Comparison of ENCODE assay signal across 8 mouse cellular contexts in genomic region chr7:121485266-121485665, GRCm38 (mm10).
DNase-seq lines count a peak whose midpoint lies in the region; ATAC-seq and TF ChIP-seq lines count a peak whose summit lies in the region.

No protein-coding gene starts in this region.

- H3K36me3 ChIP-seq in CH12.LX (replicated peaks in 1 of 2; ENCODE audit: control insufficient read depth in 1 of 2, insufficient read depth in 1 of 2, low read length in 1 of 2), result no peaks in the 10 kb centered on the region
- H3K36me3 ChIP-seq in stomach, postnatal 0 days (ENCODE audit: control insufficient read depth, insufficient read depth, low read length), result no peaks in the 10 kb centered on the region
- no peaks in the 10 kb centered on the region for H3K36me3 ChIP-seq in forebrain, embryonic 13.5 days (ENCODE audit: poor library complexity, severe bottlenecking)

- no peak for TF ChIP-seq EP300 in CH12.LX (IDR thresholded peaks at IDR 0.05; ENCODE audit: low read length)
- TF ChIP-seq EP300 in stomach, postnatal 0 days (optimal IDR thresholded peaks at IDR 0.05), result no peak

- no peak overlapping the region for H3K27ac ChIP-seq in CH12.LX (ENCODE audit: insufficient read depth, low read depth)
- no peak overlapping the region for H3K27ac ChIP-seq in stomach, postnatal 0 days (replicated peaks)
- no peak overlapping the region for H3K27ac ChIP-seq in forebrain, embryonic 13.5 days

- ATAC-seq in common myeloid progenitor, adult 5-6 weeks (replicated peaks; ENCODE audit: low read depth, poor library complexity, severe bottlenecking), result peak; percentile 83
- no peak for ATAC-seq in stomach, postnatal 0 days (ENCODE audit: low FRiP score, low TSS enrichment)
- ATAC-seq in forebrain, embryonic 13.5 days, result no peak

- peak in 1 of 2 experiments; percentile 55; a peak in 2 of 4 replicates for TF ChIP-seq CTCF in CH12.LX (conservative IDR thresholded peaks at IDR 0.05 in 1 of 2, IDR thresholded peaks at IDR 0.05 in 1 of 2; ENCODE audit: low read depth in 2 of 2, low read length in 2 of 2)
- TF ChIP-seq CTCF in stomach, postnatal 0 days (IDR thresholded peaks at IDR 0.05; ENCODE audit: low read depth), result peak; percentile 49

- in situ Hi-C loops in CH12.LX (cut with MboI; ENCODE audit: low pct_ligation_motif_present, low pct_unique_long_range_greater_than_20kb, low sequenced_read_pairs), result no loop called here

- DNase-seq in heart, postnatal 36 days, result peak; percentile 3 to 6
- DNase-seq in heart, adult 8-10 months (ENCODE audit: low spot score), result no peak
- DNase-seq in CH12.LX (ENCODE audit: extremely low read depth), result no peak
- DNase-seq in layer of hippocampus, adult 9-11 months, result peak; percentile 61
- DNase-seq in stomach, postnatal 0 days (ENCODE audit: low spot score), result no peak
- DNase-seq in urinary bladder, postnatal 25 days (ENCODE audit: low spot score), result no peak

- 73% methylated on average over 2 of the region's 2 CpGs for whole genome bisulfite sequencing in stomach, postnatal 0 days
- WGBS in forebrain, embryonic 13.5 days, result 66% methylated on average over 2 of the region's 2 CpGs

- intact Hi-C loops in heart, postnatal 36 days (cut with DNase I), result no loop called here

- peaks cover 32% of the 10 kb centered on the region for H3K27me3 ChIP-seq in CH12.LX (replicated peaks)
- H3K27me3 ChIP-seq in stomach, postnatal 0 days (ENCODE audit: control insufficient read depth, insufficient read depth, low read length), result no peaks in the 10 kb centered on the region
- no peaks in the 10 kb centered on the region for H3K27me3 ChIP-seq in forebrain, embryonic 13.5 days

- no peak overlapping the region for H3K4me3 ChIP-seq in CH12.LX (replicated peaks in 1 of 3; ENCODE audit: low read depth in 2 of 3, low read length in 2 of 3, poor library complexity in 1 of 3)
- no peak overlapping the region for H3K4me3 ChIP-seq in stomach, postnatal 0 days (ENCODE audit: low read depth, low read length)
- no peak overlapping the region for H3K4me3 ChIP-seq in forebrain, embryonic 13.5 days

- dilution Hi-C loops in CH12.LX (cut with MboI; ENCODE audit: extremely low pct_ligation_motif_present, extremely low pct_unique_long_range_greater_than_20kb, low sequenced_read_pairs), result no loop called here

- peaks cover 0 to 3% of the 10 kb centered on the region in 2 experiments; a peak in 1 of 4 replicates for H3K4me1 ChIP-seq in CH12.LX (ENCODE audit: control insufficient read depth in 1 of 2, insufficient read depth in 2 of 2)
- H3K4me1 ChIP-seq in stomach, postnatal 0 days (replicated peaks; ENCODE audit: control insufficient read depth, insufficient read depth), result no peaks in the 10 kb centered on the region
- H3K4me1 ChIP-seq in forebrain, embryonic 13.5 days, result no peaks in the 10 kb centered on the region

- H3K9me3 ChIP-seq in CH12.LX (replicated peaks; ENCODE audit: low read length), result no peaks in the 10 kb centered on the region
- H3K9me3 ChIP-seq in stomach, postnatal 0 days (ENCODE audit: control insufficient read depth, low read length), result no peaks in the 10 kb centered on the region
- H3K9me3 ChIP-seq in forebrain, embryonic 13.5 days (replicated peaks), result no peaks in the 10 kb centered on the region

- TF ChIP-seq POLR2A in CH12.LX (IDR thresholded peaks at IDR 0.05; ENCODE audit: low read depth, low read length), result no peak

- no peak overlapping the region for H3K4me2 ChIP-seq in CH12.LX (ENCODE audit: insufficient read depth, low read depth, poor library complexity, severe bottlenecking)
- H3K4me2 ChIP-seq in stomach, postnatal 0 days (replicated peaks; ENCODE audit: low read depth), result no peak overlapping the region
- H3K4me2 ChIP-seq in forebrain, embryonic 13.5 days, result no peak overlapping the region

- H3K9ac ChIP-seq in CH12.LX (ENCODE audit: insufficient read depth, low read depth), result no peak overlapping the region
- H3K9ac ChIP-seq in stomach, postnatal 0 days (ENCODE audit: low read length), result no peak overlapping the region
- H3K9ac ChIP-seq in forebrain, embryonic 13.5 days, result no peak overlapping the region

- peak; percentile 57 for TF ChIP-seq RAD21 in CH12.LX (IDR thresholded peaks at IDR 0.05; ENCODE audit: low read depth, low read length)

- no peaks in the 10 kb centered on the region for H3K79me2 ChIP-seq in CH12.LX (replicated peaks; ENCODE audit: control insufficient read depth, extremely low read depth, insufficient read depth, poor library complexity, severe bottlenecking)

TF ChIP-seq in CH12.LX, 34 proteins besides CTCF, POLR2A, EP300 and RAD21:
- TF ChIP-seq TBP (conservative IDR thresholded peaks at IDR 0.05; ENCODE audit: low read depth, low read length), result no peak
- TF ChIP-seq SMC3 (IDR thresholded peaks at IDR 0.05; ENCODE audit: low read depth, low read length), result peak; percentile 18; the same call in 1 of the 2 replicates

Comparison
In these comparisons a context has a peak if more than half of its experiments do, and no peak if none do; other contexts are left out.
1. DNase-seq: peak in heart, postnatal 36 days (2 of 2) and layer of hippocampus, adult 9-11 months (single experiment); none in heart, adult 8-10 months (single experiment), CH12.LX (single experiment), stomach, postnatal 0 days (single experiment) and urinary bladder, postnatal 25 days (single experiment).